Mouse (Mus musculus): Measurements from ENCODE around the gene Onecut3. TPM values are rescaled to one million over a fixed set of nuclear protein-coding genes. Genes with fewer than 3 reads are reported as not detected.

Onecut3 gene
- 0.10 and 0.13 TPM in 2 replicates for polyA plus RNA-seq (2016; fragmentation: Nextera tagmentation; extraction: Ambion mirVana)

DNA sequence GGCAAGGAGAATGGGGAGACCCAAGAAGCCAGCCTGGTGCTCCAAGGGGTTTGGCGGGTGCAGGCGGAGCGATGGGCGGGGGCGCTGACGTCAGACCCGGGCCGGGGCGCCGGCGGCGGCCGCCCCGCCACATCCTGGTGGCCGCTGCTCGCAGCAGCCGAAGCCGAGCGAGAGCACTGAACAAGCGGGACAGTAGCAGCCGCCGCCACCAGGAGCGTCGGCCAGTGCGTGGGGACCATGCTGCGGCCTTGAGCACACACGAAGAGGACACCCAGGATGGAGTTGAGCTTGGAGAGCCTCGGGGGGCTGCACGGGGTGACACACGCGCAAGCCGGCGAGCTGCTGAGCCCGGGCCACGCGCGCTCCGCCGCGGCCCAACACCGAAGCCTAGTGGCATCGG lies at the start of gene Onecut3:
Onecut3 (plus strand) TSS at position 104 of the 400 bp plus-strand sequence.
- H3K4me2 ChIP-seq (replicated peaks) = peak within 1 kb of the TSS; percentile 85
- no peaks in the 10 kb centered on the region for H3K36me3 ChIP-seq
- no peak for ATAC-seq (ENCODE audit: insufficient number of reproducible peaks, insufficient read depth, low FRiP score, low TSS enrichment)
- peaks cover 23% of the 10 kb centered on the region for H3K4me1 ChIP-seq
- H3K9me3 ChIP-seq = no peaks in the 10 kb centered on the region
- H3K9ac ChIP-seq = peak within 1 kb of the TSS; percentile 33; the same call in 1 of the 2 replicates
- H3K27me3 ChIP-seq = peaks cover 99% of the 10 kb centered on the region
- peak within 1 kb of the TSS; percentile 40 for H3K4me3 ChIP-seq
- no peak within 1 kb of the TSS for H3K27ac ChIP-seq
- WGBS = 0% methylated on average over 39 of the region's 42 CpGs

DNA sequence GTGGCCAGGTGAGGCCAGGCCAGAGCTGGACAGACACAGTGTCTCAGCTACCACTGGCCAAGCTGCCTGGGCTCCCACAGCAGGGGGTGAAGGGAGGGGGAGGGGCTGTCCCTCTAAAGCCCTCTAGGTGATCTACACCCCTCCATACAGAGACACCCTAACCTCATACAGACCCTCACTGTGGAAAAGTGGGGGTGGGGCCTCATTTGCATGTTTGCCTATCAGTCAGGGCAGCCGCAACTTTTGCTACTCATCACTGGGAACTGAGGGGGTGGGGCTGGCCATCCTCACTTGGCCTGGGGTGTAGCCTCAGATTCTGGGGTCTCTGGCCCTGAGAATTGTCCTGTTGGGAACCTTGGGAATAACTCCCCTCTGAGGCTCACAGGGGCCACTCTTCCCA lies 49.6 kb upstream of the Onecut3 start:
- Histone ChIP-seq H3K27ac (no peak overlapping the region), H3K27me3 (peaks cover 19% of the 10 kb centered on the region), H3K9ac (no peak overlapping the region), H3K4me1 (0 out of 2 replicates have a peak, but pooled peaks cover 4% of the 10 kb centered on the region), H3K4me2 (replicated peaks) (no peak overlapping the region), H3K4me3 (no peak overlapping the region), H3K36me3 (no peaks in the 10 kb centered on the region), H3K9me3 (no peaks in the 10 kb centered on the region)
- 40% methylated on average over 1 of the region's 1 CpGs for WGBS
- ATAC-seq (ENCODE audit: insufficient number of reproducible peaks, insufficient read depth, low FRiP score, low TSS enrichment) = no peak

DNA sequence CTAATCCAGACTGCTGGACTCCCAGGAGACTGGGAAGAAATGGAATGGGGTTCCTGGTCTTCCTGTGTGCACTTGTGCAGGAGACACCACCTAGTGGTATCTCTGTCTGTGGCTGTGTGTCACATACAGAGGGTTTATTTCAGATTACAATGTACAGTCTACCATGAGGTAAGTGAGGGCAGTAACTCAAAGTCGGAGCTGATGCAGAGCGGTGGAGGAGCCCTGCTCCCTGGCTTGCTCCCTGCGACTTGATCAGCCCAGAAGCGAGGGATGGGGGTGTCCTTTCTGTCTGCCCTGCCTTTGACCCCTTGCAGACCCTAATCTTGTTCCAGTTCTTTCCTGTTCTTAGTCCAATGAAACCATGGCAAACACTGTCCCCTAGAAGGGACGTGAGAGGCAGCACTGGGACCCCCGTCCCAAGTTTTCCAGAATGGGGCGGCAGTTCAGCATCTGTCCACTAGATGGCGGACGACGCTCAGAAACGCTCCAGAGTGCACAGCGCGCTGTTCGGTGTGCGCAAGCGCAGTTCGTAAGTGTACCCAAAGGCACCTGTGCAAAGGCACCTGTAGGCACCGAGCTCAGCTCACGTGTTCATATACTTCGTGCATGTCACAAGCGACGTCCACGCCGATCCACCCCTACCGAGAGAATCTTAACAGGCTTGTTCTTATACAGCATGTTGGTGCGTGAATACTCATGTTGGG lies 48.6 kb upstream of the Onecut3 start:
- H3K4me3 ChIP-seq = no peak overlapping the region
- no peaks in the 10 kb centered on the region for H3K9me3 ChIP-seq
- H3K4me1 ChIP-seq = 0 out of 2 replicates have a peak, but pooled peaks cover 4% of the 10 kb centered on the region
- H3K4me2 ChIP-seq (replicated peaks) = no peak overlapping the region
- peaks cover 22% of the 10 kb centered on the region for H3K27me3 ChIP-seq
- H3K27ac ChIP-seq = no peak overlapping the region
- ATAC-seq (ENCODE audit: insufficient number of reproducible peaks, insufficient read depth, low FRiP score, low TSS enrichment) = no peak
- no peak overlapping the region for H3K9ac ChIP-seq
- WGBS = 8% methylated on average over 26 of the region's 26 CpGs
- H3K36me3 ChIP-seq = no peaks in the 10 kb centered on the region

DNA sequence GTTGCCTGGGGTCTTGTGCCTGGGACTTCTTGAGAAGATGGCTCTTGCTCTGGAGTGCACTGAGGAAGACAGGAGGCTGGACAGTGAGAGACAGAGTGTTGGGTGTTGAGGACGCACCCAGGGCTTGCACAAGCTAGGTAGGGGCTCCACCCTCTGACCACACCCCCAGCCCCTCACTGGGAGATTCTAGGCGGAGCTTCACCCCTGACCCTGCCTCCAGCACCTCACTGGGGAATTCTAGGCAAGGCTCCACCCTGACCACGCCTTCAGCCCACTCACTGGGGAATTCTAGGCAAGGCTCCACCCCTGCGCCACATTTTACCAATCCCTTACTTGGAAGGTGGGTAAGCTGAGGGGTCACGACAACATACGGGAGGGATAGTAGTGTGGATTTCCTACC lies 44.0 kb upstream of the Onecut3 start:
- Histone ChIP-seq H3K4me3 (no peak overlapping the region), H3K4me1 (no peaks in the 10 kb centered on the region), H3K27me3 (peaks cover 16% of the 10 kb centered on the region), H3K36me3 (no peaks in the 10 kb centered on the region), H3K9me3 (no peaks in the 10 kb centered on the region), H3K9ac (no peak overlapping the region), H3K4me2 (replicated peaks) (no peak overlapping the region), H3K27ac (no peak overlapping the region)
- WGBS = 11% methylated on average over 6 of the region's 6 CpGs
- no peak for ATAC-seq (ENCODE audit: insufficient number of reproducible peaks, insufficient read depth, low FRiP score, low TSS enrichment)

DNA sequence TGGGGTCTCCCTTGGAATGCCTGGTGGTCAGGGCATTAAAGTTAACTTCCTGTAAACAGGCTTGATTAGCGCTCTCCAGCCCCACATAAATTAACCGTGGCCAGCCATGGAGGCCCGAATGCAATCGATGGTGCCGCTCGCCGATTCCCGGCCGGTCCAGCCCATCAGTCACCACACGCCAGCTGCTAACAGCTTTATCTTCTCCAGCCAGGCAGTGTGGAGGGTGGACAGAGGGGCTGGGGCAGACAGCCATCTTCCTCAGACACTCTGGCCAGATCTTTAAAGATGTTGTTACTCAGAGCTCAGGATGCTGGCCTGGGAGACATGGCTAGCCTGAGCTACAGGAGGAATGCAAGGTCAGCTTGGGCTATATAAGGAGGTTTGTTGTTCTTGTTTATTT lies 41.0 kb upstream of the Onecut3 start:
- ATAC-seq (ENCODE audit: insufficient number of reproducible peaks, insufficient read depth, low FRiP score, low TSS enrichment) = no peak
- H3K4me1 ChIP-seq = no peaks in the 10 kb centered on the region
- no peaks in the 10 kb centered on the region for H3K36me3 ChIP-seq
- 81% methylated on average over 10 of the region's 10 CpGs for WGBS
- peaks cover 7% of the 10 kb centered on the region; the same call in 1 of the 2 replicates for H3K27me3 ChIP-seq
- H3K9me3 ChIP-seq = no peaks in the 10 kb centered on the region
- no peak overlapping the region for H3K27ac ChIP-seq
- no peak overlapping the region for H3K9ac ChIP-seq
- no peak overlapping the region for H3K4me2 ChIP-seq (replicated peaks)
- no peak overlapping the region for H3K4me3 ChIP-seq

DNA sequence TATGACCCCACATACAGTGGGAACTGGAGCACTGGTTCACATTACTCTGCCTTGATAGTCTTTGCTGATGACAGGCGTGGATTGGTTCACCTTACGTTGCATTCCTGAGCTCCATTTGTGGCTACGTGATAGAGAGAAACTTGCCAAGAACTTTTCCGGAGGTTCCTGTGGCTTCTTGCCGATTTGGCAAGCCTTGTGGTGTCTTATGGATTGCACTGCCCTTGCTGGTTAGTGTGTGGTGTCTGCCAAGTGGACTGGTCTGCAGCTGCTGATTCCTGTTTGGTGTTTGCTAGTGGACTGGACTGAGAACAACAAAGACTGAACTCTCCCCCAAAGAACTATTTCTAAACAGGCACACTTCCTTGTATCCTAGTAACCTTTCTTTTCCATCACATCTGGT lies 39.9 kb upstream of the Onecut3 start:
- WGBS = 82% methylated on average over 5 of the region's 5 CpGs
- Histone ChIP-seq H3K27ac (no peak overlapping the region), H3K9me3 (no peaks in the 10 kb centered on the region), H3K4me1 (no peaks in the 10 kb centered on the region), H3K27me3 (peaks cover 7% of the 10 kb centered on the region; the same call in 1 of the 2 replicates), H3K9ac (no peak overlapping the region), H3K36me3 (no peaks in the 10 kb centered on the region), H3K4me3 (no peak overlapping the region), H3K4me2 (replicated peaks) (no peak overlapping the region)
- ATAC-seq (ENCODE audit: insufficient number of reproducible peaks, insufficient read depth, low FRiP score, low TSS enrichment) = no peak

DNA sequence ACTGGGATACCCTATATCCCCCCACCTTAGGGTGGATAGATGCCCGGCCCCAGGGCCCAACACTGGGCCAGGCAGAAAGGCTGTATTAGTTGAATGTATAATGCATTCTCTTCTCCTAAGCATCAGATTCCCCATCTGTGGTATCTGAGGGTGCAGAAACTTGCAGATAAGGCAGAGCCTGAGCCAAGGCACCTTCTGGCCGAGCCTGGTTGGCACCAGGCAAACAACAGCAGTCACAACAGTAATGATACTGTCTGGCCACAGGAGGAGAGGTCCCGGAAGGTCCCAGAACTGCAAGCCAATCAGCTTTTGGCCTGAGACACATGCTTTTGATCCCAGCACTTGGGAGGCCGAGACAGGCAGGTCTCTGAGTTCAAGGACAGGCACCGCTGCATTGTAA lies 38.9 kb upstream of the Onecut3 start:
- ATAC-seq (ENCODE audit: insufficient number of reproducible peaks, insufficient read depth, low FRiP score, low TSS enrichment) = no peak
- 82% methylated on average over 5 of the region's 5 CpGs for WGBS
- peaks cover 7% of the 10 kb centered on the region; the same call in 1 of the 2 replicates for H3K27me3 ChIP-seq

DNA sequence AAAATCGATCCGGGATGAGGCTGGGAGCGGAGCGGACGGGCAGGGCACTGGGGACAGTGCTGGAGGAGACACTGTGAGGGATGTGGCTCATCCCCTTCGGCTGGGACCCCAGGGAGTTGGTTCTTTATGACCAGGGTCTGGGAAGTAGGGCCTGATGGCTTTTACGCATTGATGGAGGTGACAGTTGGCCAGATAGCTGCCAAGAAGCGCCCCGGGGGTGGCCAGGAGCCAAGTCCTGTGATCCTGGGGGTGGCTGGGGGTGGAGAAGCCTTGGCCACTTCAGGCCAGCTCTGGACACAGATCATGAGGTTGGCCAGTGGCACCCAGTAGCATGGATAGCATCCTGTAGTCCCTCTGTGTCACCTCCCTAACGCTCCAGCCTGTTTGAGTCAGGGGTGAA lies 35.4 kb upstream of the Onecut3 start:
- H3K4me1 ChIP-seq = no peaks in the 10 kb centered on the region
- no peaks in the 10 kb centered on the region for H3K9me3 ChIP-seq
- H3K4me2 ChIP-seq (replicated peaks) = no peak overlapping the region
- no peaks in the 10 kb centered on the region for H3K36me3 ChIP-seq
- H3K27me3 ChIP-seq = peaks cover 6% of the 10 kb centered on the region; the same call in 1 of the 2 replicates
- H3K9ac ChIP-seq = no peak overlapping the region
- no peak overlapping the region for H3K4me3 ChIP-seq
- no peak overlapping the region for H3K27ac ChIP-seq
- 88% methylated on average over 10 of the region's 10 CpGs for WGBS
- no peak for ATAC-seq (ENCODE audit: insufficient number of reproducible peaks, insufficient read depth, low FRiP score, low TSS enrichment)

More for the DNA sequence above, 38.9 kb upstream of the Onecut3 start:
- H3K9ac ChIP-seq = no peak overlapping the region
- H3K27ac ChIP-seq = no peak overlapping the region
- H3K4me3 ChIP-seq = no peak overlapping the region
- H3K9me3 ChIP-seq = no peaks in the 10 kb centered on the region
- no peaks in the 10 kb centered on the region for H3K36me3 ChIP-seq
- H3K4me1 ChIP-seq = no peaks in the 10 kb centered on the region
- H3K4me2 ChIP-seq (replicated peaks) = no peak overlapping the region

DNA sequence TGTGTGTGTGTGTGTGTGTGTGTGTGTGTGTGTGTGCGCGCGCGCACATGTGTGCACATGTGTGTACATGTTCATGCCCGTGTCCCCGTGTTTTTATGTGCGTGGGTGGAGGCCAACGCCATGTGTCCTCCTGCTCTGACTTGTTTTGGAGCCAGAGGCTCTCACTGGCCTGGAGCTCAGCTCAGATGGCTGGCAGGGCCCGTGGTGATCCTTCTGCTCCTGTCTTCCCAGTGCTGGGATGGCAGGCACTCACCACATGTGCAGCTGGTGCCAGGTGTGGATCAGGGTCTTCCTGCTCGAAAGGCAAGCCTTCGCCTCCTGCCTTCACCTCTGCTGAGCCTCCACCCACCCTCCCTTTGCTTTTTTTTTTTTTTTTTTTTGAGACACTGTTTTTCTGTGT lies 35.0 kb upstream of the Onecut3 start:
- no peak overlapping the region for H3K9ac ChIP-seq
- no peak overlapping the region for H3K4me2 ChIP-seq (replicated peaks)
- no peak overlapping the region for H3K27ac ChIP-seq
- no peaks in the 10 kb centered on the region for H3K4me1 ChIP-seq
- ATAC-seq (ENCODE audit: insufficient number of reproducible peaks, insufficient read depth, low FRiP score, low TSS enrichment) = no peak
- peaks cover 10% of the 10 kb centered on the region; the same call in 1 of the 2 replicates for H3K27me3 ChIP-seq
- no peaks in the 10 kb centered on the region for H3K9me3 ChIP-seq
- WGBS = 85% methylated on average over 11 of the region's 11 CpGs
- H3K36me3 ChIP-seq = no peaks in the 10 kb centered on the region
- no peak overlapping the region for H3K4me3 ChIP-seq

DNA sequence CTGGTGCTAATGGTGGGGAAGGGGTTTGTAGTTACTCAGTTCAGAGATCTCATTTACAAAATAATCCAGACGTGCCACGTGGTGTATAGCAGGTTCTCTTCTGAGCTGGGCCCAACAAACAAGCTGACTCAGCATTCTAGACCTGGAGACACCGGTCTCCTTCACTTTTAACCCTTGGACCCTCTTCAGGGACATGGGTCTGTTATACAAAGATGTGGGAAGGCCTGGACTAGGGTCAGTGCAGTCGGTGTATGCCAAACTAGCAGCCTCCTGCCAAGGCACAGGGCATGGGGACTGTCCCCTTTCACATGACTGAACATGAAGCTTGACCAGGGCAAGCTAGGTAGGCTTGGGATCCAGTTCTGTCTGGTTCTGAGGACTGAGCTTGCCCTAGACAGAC lies 34.3 kb upstream of the Onecut3 start:
- Histone ChIP-seq H3K4me2 (replicated peaks) (no peak overlapping the region), H3K27me3 (peaks cover 14% of the 10 kb centered on the region), H3K27ac (no peak overlapping the region), H3K9me3 (no peaks in the 10 kb centered on the region), H3K4me3 (no peak overlapping the region), H3K9ac (no peak overlapping the region), H3K36me3 (no peaks in the 10 kb centered on the region), H3K4me1 (no peaks in the 10 kb centered on the region)
- WGBS = 68% methylated on average over 4 of the region's 4 CpGs
- no peak for ATAC-seq (ENCODE audit: insufficient number of reproducible peaks, insufficient read depth, low FRiP score, low TSS enrichment)

DNA sequence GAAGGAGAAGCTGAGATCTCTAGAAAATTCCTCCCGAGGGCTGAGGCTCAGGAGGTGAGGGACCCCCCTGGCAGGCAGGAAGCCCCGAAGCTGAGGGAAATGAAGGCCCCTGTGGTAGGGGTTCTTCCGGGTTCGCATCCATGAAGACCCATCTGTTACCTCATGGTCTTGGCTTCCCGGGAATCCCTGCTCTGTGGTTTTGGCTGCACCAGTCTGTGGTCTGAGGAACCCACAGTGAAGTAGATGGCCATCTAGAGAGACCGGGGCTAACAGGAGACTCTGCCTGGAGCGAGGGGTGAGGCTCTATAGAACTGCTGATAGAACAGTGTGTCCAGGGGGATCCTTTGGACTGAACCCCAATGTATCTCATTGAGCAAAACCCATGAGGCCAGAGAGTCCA lies 33.3 kb upstream of the Onecut3 start:
- H3K4me3 ChIP-seq = no peak overlapping the region
- no peaks in the 10 kb centered on the region for H3K9me3 ChIP-seq
- no peak overlapping the region for H3K27ac ChIP-seq
- no peak overlapping the region for H3K9ac ChIP-seq
- H3K4me2 ChIP-seq (replicated peaks) = no peak overlapping the region
- no peaks in the 10 kb centered on the region for H3K36me3 ChIP-seq
- WGBS = 70% methylated on average over 7 of the region's 7 CpGs
- peaks cover 16% of the 10 kb centered on the region for H3K27me3 ChIP-seq
- no peaks in the 10 kb centered on the region for H3K4me1 ChIP-seq
- ATAC-seq (ENCODE audit: insufficient number of reproducible peaks, insufficient read depth, low FRiP score, low TSS enrichment) = no peak

DNA sequence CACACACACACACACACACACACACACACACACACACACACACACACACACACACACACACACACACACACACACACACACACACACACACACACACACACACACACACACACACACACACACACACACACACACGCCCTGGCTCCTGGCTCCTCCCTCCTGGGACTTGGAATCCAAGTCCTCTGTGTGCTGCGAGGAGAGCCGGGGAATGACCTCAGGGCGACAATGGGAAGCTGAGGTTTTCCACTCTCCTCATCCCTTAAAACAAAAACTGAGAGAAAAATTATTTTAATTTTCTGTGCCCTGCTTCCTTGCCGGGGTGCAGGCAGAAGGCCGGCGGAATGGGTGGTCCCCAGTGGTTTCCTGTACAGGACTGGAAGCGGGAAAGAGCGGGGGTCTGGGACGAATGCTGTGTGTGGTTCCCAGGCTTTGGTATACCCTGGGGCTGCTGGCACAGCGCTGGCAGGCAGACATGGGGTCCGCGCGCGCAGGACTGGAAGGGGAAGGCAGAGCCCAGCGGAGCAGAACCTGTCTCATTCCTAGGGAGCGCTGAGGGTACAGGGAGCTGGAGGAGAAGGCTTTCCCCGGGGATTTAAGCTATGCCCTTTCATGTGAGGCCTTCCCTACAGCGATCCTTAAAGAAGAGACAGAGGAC lies 30.1 kb upstream of the Onecut3 start:
- H3K9me3 ChIP-seq = no peaks in the 10 kb centered on the region
- 0 out of 2 replicates have a peak overlapping the region, but pooled peaks have one; percentile 17 for H3K9ac ChIP-seq
- 0 out of 2 replicates have a peak overlapping the region, but pooled peaks have one; percentile 5 for H3K4me3 ChIP-seq
- no peaks in the 10 kb centered on the region for H3K36me3 ChIP-seq
- H3K27me3 ChIP-seq = peaks cover 16% of the 10 kb centered on the region
- no peak overlapping the region for H3K27ac ChIP-seq
- WGBS = 4% methylated on average over 18 of the region's 19 CpGs
- H3K4me2 ChIP-seq (replicated peaks) = peak overlapping the region; percentile 27
- ATAC-seq (ENCODE audit: insufficient number of reproducible peaks, insufficient read depth, low FRiP score, low TSS enrichment) = no peak
- H3K4me1 ChIP-seq = no peaks in the 10 kb centered on the region
